Mouse (Mus musculus) hindbrain, embryonic 16.5 days (tissue): ENCODE results near the gene Glis1. TPM values are rescaled to one million over a fixed set of nuclear protein-coding genes. Genes with fewer than 3 reads are reported as not detected.

Source experiments
- ATAC-seq: fragments of 200-750 bp; cut with Nextera tagmentation; 2 replicates; pipeline ENCODE4 v1.8.0; 2017; ENCODE audit warnings: moderate TSS enrichment, moderate library complexity
- H3K27ac ChIP-seq: fragments of 300-500 bp; sonication (generic); 2 replicates; pipeline ENCODE4 v1.5.1; 2014; ENCODE audit warnings: low read depth, mild to moderate bottlenecking, control low read depth, low read length, moderate library complexity
- H3K27me3 ChIP-seq: fragments of 300-500 bp; sonication (generic); replicated peaks from 2 replicates; pipeline ENCODE4 v1.6.1; 2014; ENCODE audit warnings: low read length; ENCODE audit not compliant: control insufficient read depth, insufficient read depth
- H3K36me3 ChIP-seq: fragments of 300-500 bp; sonication (generic); 2 replicates; pipeline ENCODE4 v1.6.1; 2014; ENCODE audit warnings: mild to moderate bottlenecking, low read length, moderate library complexity, mixed read lengths; ENCODE audit not compliant: control insufficient read depth, insufficient read depth
- H3K4me1 ChIP-seq: fragments of 300-500 bp; sonication (generic); 2 replicates; pipeline ENCODE4 v1.6.1; 2014; ENCODE audit warnings: low read depth, low read length; ENCODE audit not compliant: control insufficient read depth, insufficient read depth
- H3K4me2 ChIP-seq: fragments of 300-500 bp; sonication (generic); 2 replicates; pipeline ENCODE4 v1.6.1; 2014; ENCODE audit warnings: mild to moderate bottlenecking, low read length, control low read depth, moderate library complexity
- H3K4me3 ChIP-seq: fragments of 300-500 bp; sonication (generic); 2 replicates; pipeline ENCODE4 v1.5.1; 2014; ENCODE audit warnings: mild to moderate bottlenecking, low read length, control low read depth, moderate library complexity
- H3K9ac ChIP-seq: fragments of 300-500 bp; sonication (generic); 2 replicates; pipeline ENCODE4 v1.6.1; 2014; ENCODE audit warnings: low read depth, mild to moderate bottlenecking, control low read depth, low read length, moderate library complexity
- H3K9me3 ChIP-seq: fragments of 300-500 bp; sonication (generic); 2 replicates; pipeline ENCODE4 v1.6.1; 2014; ENCODE audit warnings: mild to moderate bottlenecking, low read length, moderate library complexity; ENCODE audit not compliant: control insufficient read depth
- WGBS: fragments of 180-500 bp; shearing (Covaris S2); extraction: QIAGEN DNeasy Blood & Tissue Kit; methylation state at CpG from one replicate; pipeline ENCODE4 v1.1.7; 2014; 5-methylcytosine and 5-hydroxymethylcytosine counted together
- polyA plus RNA-seq: library from polyadenylated mRNA; unstranded; fragments of >200 nt; fragmentation: Nextera tagmentation; extraction: Ambion mirVana; gene quantifications from 2 replicates; pipeline ENCODE4 v1.2.1, GENCODE M21; 2015

The Glis1 gene
- polyA plus RNA-seq, 1 experiment from 2014 or later: 1.3 TPM

DNA sequence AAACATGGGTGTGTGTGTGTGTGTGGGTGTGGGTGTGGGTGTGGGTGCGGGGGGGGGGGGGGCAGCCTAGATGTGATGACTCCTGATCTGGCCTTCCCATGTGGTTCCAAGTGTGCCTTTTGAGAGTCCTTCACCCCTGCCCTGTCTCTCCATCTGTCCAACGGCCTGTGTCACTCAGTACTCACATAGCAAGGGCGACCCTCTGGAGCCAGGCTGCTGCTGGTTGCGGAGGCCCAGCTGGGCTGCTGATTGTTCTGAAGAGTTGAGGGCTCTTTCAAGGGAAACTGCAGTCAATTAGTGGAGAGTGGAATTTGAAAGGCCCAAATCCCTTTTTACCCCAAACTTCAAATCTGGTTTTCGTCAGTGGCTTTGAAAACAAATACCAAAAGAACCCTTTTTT is 86.4 kb downstream of the Glis1 start:
- H3K4me2 ChIP-seq: no peak overlapping the region
- no peaks in the 10 kb centered on the region; the same call in 1 of the 2 replicates for H3K27me3 ChIP-seq
- WGBS: 37% methylated on average over 4 of the region's 5 CpGs
- no peak overlapping the region for H3K27ac ChIP-seq
- no peak overlapping the region for H3K9ac ChIP-seq
- H3K4me3 ChIP-seq: no peak overlapping the region
- H3K4me1 ChIP-seq: no peaks in the 10 kb centered on the region
- H3K9me3 ChIP-seq: no peaks in the 10 kb centered on the region
- no peaks in the 10 kb centered on the region for H3K36me3 ChIP-seq
- no peak for ATAC-seq

DNA sequence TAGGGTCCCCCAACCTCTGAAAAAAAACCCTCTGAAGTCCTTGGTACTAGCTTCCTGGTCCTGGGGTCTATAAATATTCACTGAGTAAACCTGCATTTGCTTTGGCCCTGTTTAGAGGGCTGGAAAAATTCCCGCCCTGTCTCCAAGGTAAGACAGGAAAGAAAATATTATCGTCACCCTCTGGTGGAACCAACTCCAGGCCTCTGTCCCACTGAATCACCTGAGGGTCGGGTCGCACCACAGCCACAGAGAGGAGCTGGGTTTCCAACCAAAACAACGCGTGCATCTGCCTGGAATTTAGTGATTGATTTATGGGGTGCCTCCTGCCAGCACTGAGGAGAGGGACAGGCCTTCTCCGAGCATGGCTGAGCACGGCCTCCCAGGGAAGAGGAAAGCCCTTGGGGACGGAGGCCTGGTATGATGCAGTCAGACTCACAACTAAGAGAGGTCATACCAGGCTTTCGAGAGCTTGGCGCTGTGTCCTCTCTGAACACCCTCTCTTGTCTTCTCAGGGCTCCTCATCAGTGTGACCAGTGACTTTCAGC is 89.3 kb downstream of the Glis1 start:
- no peaks in the 10 kb centered on the region for H3K4me1 ChIP-seq
- no peak for ATAC-seq
- WGBS: 51% methylated on average over 11 of the region's 11 CpGs
- H3K4me2 ChIP-seq: no peak overlapping the region
- no peak overlapping the region for H3K4me3 ChIP-seq
- H3K36me3 ChIP-seq: no peaks in the 10 kb centered on the region
- H3K27me3 ChIP-seq: no peaks in the 10 kb centered on the region; the same call in 1 of the 2 replicates
- no peak overlapping the region for H3K9ac ChIP-seq
- H3K9me3 ChIP-seq: no peaks in the 10 kb centered on the region
- H3K27ac ChIP-seq: no peak overlapping the region

DNA sequence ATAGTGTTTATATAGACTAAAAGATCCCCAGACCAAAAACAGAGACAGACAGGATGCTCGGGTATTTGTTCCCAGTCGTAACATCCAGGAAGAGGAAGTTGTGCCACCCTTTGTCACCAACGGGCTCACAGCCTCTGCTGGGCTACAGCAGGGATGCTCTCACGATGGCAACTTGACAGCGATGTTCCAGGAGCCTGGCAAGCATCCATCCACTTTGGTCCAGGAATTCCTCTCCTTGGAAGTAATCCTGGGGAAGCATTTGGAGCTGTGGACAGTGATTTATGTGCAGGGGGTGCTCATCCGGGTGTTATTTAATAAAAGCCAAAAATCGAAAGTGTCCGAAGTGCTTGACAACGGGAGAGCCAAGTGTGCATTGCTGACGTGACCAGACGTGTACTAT is 100.7 kb downstream of the Glis1 start:
- Histone ChIP-seq H3K9ac (no peak overlapping the region), H3K4me1 (0 out of 2 replicates have a peak, but pooled peaks cover 4% of the 10 kb centered on the region), H3K4me2 (no peak overlapping the region), H3K27ac (no peak overlapping the region), H3K4me3 (no peak overlapping the region), H3K36me3 (no peaks in the 10 kb centered on the region), H3K27me3 (no peaks in the 10 kb centered on the region), H3K9me3 (no peaks in the 10 kb centered on the region)
- WGBS: 62% methylated on average over 11 of the region's 11 CpGs
- no peak for ATAC-seq

DNA sequence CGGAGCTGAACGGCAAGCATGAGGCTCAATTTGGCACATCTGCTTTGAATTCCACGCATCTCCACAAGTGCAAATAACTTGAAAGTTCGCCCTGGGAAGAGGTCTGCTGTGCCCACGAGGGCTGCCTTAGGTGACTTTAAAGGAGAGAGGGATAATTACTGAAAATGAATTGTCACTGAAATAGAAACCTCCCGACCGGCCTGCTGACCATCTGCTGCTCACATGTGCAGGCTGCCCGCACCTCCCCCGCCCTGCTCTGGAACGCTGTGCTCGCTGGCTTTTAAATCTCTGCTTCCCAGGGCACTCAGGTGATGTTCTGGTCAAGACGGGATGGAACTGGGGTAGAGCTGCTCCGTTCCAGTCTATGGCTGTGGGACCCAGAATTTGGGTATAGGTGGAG is 103.7 kb downstream of the Glis1 start:
- no peak overlapping the region for H3K27ac ChIP-seq
- H3K4me1 ChIP-seq: 0 out of 2 replicates have a peak, but pooled peaks cover 4% of the 10 kb centered on the region
- WGBS: 36% methylated on average over 13 of the region's 13 CpGs
- H3K27me3 ChIP-seq: no peaks in the 10 kb centered on the region
- no peak overlapping the region for H3K9ac ChIP-seq
- no peak overlapping the region for H3K4me3 ChIP-seq
- ATAC-seq: peak; percentile 43; the same call in 1 of the 2 replicates
- H3K9me3 ChIP-seq: no peaks in the 10 kb centered on the region
- H3K4me2 ChIP-seq: no peak overlapping the region
- no peaks in the 10 kb centered on the region for H3K36me3 ChIP-seq

DNA sequence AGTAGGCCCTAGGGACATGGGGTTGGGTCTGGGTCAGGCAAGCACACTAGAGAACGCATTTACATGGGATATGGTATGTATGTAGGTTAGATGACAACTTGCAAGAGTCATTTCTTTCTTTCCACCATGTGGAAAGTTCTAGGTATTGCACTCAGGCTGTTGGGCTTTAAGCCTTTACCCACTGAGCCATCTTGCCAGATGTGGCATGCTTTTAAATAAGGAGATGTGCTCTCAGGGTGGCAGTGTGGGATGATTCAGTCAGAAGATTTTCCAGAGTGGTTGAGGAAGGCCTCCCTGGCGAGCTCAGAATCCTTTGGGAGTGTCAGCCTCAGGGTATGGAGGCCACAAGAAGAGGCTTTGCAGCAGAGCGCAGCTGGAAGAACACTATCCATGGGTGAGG is 104.2 kb downstream of the Glis1 start:
- 0 out of 2 replicates have a peak, but pooled peaks cover 4% of the 10 kb centered on the region for H3K4me1 ChIP-seq
- WGBS: 75% methylated on average over 3 of the region's 3 CpGs
- no peaks in the 10 kb centered on the region for H3K36me3 ChIP-seq
- no peaks in the 10 kb centered on the region for H3K27me3 ChIP-seq
- 0 out of 2 replicates have a peak, but pooled peaks have one; percentile 8 for ATAC-seq
- no peak overlapping the region for H3K9ac ChIP-seq
- no peaks in the 10 kb centered on the region for H3K9me3 ChIP-seq
- no peak overlapping the region for H3K4me2 ChIP-seq
- H3K4me3 ChIP-seq: no peak overlapping the region
- no peak overlapping the region for H3K27ac ChIP-seq

DNA sequence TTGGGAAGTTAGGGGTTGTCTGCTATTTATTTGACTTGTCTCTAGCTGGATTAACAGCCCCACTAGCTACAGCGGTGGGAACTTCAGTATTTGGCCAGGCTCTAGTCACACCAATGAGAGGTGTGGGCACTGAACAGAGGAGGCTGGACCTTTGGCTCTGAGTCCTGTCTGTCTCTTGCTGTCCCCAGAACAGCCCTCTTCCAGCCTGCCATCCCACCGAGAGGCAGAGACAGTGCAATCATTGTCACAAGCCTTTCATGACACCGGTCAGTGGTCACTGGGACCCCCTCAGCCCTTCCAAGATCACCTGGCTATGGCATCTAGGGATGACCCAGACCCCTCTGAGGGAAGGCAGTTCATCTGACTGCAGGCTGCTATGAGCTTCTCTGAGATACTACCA is 104.6 kb downstream of the Glis1 start:
- ATAC-seq: no peak
- Histone ChIP-seq H3K27ac (no peak overlapping the region), H3K4me2 (no peak overlapping the region), H3K27me3 (no peaks in the 10 kb centered on the region), H3K9me3 (no peaks in the 10 kb centered on the region), H3K36me3 (no peaks in the 10 kb centered on the region), H3K9ac (no peak overlapping the region), H3K4me1 (0 out of 2 replicates have a peak, but pooled peaks cover 4% of the 10 kb centered on the region), H3K4me3 (no peak overlapping the region)
- WGBS: 79% methylated on average over 3 of the region's 3 CpGs

DNA sequence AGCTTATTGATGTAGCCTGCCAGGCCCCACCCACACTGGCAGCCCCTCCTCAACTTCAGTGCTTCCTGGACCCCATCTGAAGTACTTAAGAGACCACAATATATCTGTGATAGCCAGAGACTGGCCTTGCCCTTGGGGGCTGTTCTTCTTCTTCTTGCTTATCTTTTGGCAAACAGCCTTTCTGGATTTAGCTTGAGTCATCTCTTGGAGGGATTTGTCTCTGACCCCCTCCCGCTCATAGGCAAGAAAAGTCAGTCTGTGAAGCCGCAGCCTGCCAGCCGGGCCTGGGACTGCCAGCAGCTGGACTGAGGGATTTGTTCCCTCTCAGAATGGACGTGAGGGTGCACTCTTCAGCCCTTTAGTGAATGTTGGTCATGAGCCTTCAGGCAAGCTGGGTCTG is 107.4 kb downstream of the Glis1 start:
- no peaks in the 10 kb centered on the region for H3K36me3 ChIP-seq
- no peak for ATAC-seq
- H3K4me3 ChIP-seq: no peak overlapping the region
- H3K4me1 ChIP-seq: peaks cover 6% of the 10 kb centered on the region; the same call in 1 of the 2 replicates
- 66% methylated on average over 4 of the region's 4 CpGs for WGBS
- no peaks in the 10 kb centered on the region for H3K27me3 ChIP-seq
- no peaks in the 10 kb centered on the region for H3K9me3 ChIP-seq
- no peak overlapping the region for H3K27ac ChIP-seq
- H3K9ac ChIP-seq: no peak overlapping the region
- no peak overlapping the region for H3K4me2 ChIP-seq

DNA sequence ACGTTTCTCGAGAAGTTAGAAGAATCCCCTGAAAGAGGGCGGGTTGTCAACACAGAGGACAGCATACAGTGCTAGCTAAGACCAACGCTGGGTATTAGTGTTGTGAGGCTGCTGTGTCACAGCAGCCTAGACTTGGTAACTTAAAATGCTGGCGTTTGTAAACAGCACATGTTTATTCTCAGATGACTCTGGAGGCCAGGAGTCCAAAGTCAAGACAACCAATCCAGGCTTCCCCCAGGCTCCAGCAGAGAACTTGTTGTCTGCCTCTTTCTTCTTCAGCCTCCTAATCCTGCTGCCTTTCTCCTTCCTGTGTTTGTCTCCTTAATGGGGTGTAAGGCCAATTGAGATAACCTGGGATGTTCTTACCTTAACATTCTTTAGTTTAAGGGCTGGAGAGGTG is 110.5 kb downstream of the Glis1 start:
- H3K4me2 ChIP-seq: no peak overlapping the region
- H3K4me3 ChIP-seq: no peak overlapping the region
- 82% methylated on average over 5 of the region's 5 CpGs for WGBS
- ATAC-seq: no peak
- no peaks in the 10 kb centered on the region for H3K9me3 ChIP-seq
- H3K27ac ChIP-seq: no peak overlapping the region
- H3K4me1 ChIP-seq: peaks cover 2% of the 10 kb centered on the region; the same call in 1 of the 2 replicates
- no peak overlapping the region for H3K9ac ChIP-seq
- H3K27me3 ChIP-seq: no peaks in the 10 kb centered on the region
- H3K36me3 ChIP-seq: no peaks in the 10 kb centered on the region

DNA sequence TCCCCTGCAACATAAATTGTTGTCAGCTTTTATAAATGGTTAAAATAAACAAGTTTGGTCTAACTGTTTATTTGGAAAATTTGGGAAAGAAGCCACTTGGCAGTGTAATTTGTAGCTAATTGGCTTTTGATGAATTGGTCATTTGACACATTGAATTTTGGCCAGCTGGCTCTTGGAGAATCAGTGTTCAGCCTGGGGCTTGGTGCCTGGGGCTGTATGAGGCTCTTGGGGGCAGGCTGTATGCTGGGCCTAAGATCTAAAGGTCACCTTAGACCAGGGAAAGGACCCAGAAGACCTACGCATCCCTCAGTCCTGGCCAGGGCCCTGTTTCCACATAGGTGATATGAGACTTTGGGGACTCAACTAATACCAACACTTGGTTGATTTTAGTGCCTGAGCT is 111.3 kb downstream of the Glis1 start:
- no peak overlapping the region for H3K4me3 ChIP-seq
- no peaks in the 10 kb centered on the region for H3K36me3 ChIP-seq
- peaks cover 2% of the 10 kb centered on the region; the same call in 1 of the 2 replicates for H3K4me1 ChIP-seq
- H3K27ac ChIP-seq: no peak overlapping the region
- H3K9me3 ChIP-seq: no peaks in the 10 kb centered on the region
- no peak overlapping the region for H3K4me2 ChIP-seq
- no peak for ATAC-seq
- H3K27me3 ChIP-seq: no peaks in the 10 kb centered on the region
- H3K9ac ChIP-seq: no peak overlapping the region
- whole genome bisulfite sequencing: 68% methylated on average over 1 of the region's 1 CpGs
